Mouse (Mus musculus) erythroblast, embryonic 14.5 days (primary cell): Measurements from ENCODE around the gene Anapc7.

ENCODE experiments used
- GATA1 ChIP-seq: IDR thresholded peaks from 2 replicates; pipeline ENCODE4 v1.6.1; 2012; ENCODE audit warnings: low read length, inconsistent platforms, mixed read lengths
- TAL1 ChIP-seq: IDR thresholded peaks from 3 replicates; pipeline ENCODE4 v1.6.1; 2012; ENCODE audit warnings: low read length, inconsistent platforms, mixed read lengths

DNA sequence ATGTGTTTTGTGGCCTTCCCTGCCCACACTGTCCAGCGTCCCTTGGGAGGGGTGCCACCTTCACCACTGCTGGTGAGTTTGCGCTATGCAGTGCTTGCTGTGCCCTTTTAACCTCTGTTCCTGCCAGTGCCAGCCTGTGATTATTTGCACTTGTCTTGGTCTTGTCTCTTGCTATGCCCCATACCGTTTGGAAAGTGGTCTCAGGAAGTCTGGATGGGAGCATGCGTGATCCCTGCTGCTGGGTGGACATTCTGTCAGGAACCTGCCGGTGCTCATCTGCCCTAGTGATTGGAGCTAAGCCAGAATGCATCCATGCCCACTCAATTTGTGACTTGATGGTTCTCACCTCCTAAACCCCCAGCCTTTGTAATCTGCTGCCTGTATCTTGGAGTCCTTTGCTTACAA lies 29.4 kb downstream of the Anapc7 start:
- TF ChIP-seq TAL1 (no peak), GATA1 (no peak)
